In genomic region chr5:127416536-127416935, GRCm38 (mm10) we compare ENCODE assay signal across 12 mouse cellular contexts.
DNase-seq lines count a peak whose midpoint lies in the region; ATAC-seq and TF ChIP-seq lines count a peak whose summit lies in the region.
"Had no signal": no experiment of that assay in that cellular context is flagged by ENCODE, and none has a peak within 500 bp of the region (broad histone marks: within the 10 kb centered on the region; RNA-seq: fewer than 3 reads in every experiment).

No protein-coding gene starts in this region.

- H3K4me2 ChIP-seq in lung, embryonic 14.5 days: peak overlapping the region; percentile 37; the same call in 1 of the 2 replicates
- H3K4me2 ChIP-seq: hindbrain, embryonic 15.5 days; liver, embryonic 11.5 days had no signal

- H3K4me3 ChIP-seq in lung, embryonic 14.5 days (ENCODE audit: low read depth, low read length): no peak overlapping the region
- H3K4me3 ChIP-seq: heart, embryonic 10.5 days; hindbrain, embryonic 15.5 days; midbrain, embryonic 10.5 days had no signal

- peak; percentile 83 for ATAC-seq in lung, embryonic 14.5 days (ENCODE audit: insufficient read depth)

- H3K27ac ChIP-seq in lung, embryonic 14.5 days (ENCODE audit: low read depth): peak overlapping the region; percentile 66; the same call in 1 of the 2 replicates
- H3K27ac ChIP-seq: heart, embryonic 10.5 days; hindbrain, embryonic 15.5 days; kidney, postnatal 0 days; midbrain, embryonic 10.5 days had no signal

- no peak overlapping the region for H3K9ac ChIP-seq in lung, embryonic 14.5 days
- H3K9ac ChIP-seq: hindbrain, embryonic 15.5 days had no signal

- H3K36me3 ChIP-seq in lung, embryonic 14.5 days (ENCODE audit: insufficient read depth): no peaks in the 10 kb centered on the region
- H3K36me3 ChIP-seq: heart, embryonic 10.5 days; hindbrain, embryonic 15.5 days had no signal

- H3K9me3 ChIP-seq in lung, embryonic 14.5 days (ENCODE audit: low read depth, low read length): no peaks in the 10 kb centered on the region
- H3K9me3 ChIP-seq: heart, embryonic 10.5 days; hindbrain, embryonic 15.5 days had no signal

- 36% methylated on average over 7 of the region's 7 CpGs for WGBS in lung, embryonic 14.5 days

- no peaks in the 10 kb centered on the region for H3K27me3 ChIP-seq in lung, embryonic 14.5 days (ENCODE audit: insufficient read depth, low read length)
- H3K27me3 ChIP-seq: hindbrain, embryonic 15.5 days had no signal

- H3K4me1 ChIP-seq in lung, embryonic 14.5 days (ENCODE audit: insufficient read depth): 0 out of 2 replicates have a peak, but pooled peaks cover 3% of the 10 kb centered on the region
- H3K4me1 ChIP-seq: heart, embryonic 10.5 days; hindbrain, embryonic 15.5 days; midbrain, embryonic 10.5 days had no signal

- no peak for TF ChIP-seq CTCF in lung, embryonic 14.5 days (IDR thresholded peaks at IDR 0.05; ENCODE audit: low read depth)

- peak; percentile 92 for DNase-seq in lung, embryonic 14.5 days
- DNase-seq in lung, postnatal 14 days: no peak
- peak; percentile 79 for DNase-seq in cerebellum, adult 9-11 months
- DNase-seq in frontal cortex, postnatal 14 days (ENCODE audit: low spot score in 2 of 2): peak; percentile 7 to 9
- DNase-seq in right cerebral cortex, postnatal 36 days (ENCODE audit: low spot score in 2 of 2): peak; percentile 22 to 23
- DNase-seq in heart, adult 9 months (ENCODE audit: low spot score in 2 of 2): no peak
- no peak for DNase-seq in kidney, postnatal 36 days

Comparison
In these comparisons a context has a peak if more than half of its experiments do, and no peak if none do; other contexts are left out.
1. DNase-seq: peak in lung, embryonic 14.5 days (single experiment), cerebellum, adult 9-11 months (single experiment), frontal cortex, postnatal 14 days (2 of 2) and right cerebral cortex, postnatal 36 days (2 of 2); none in lung, postnatal 14 days (single experiment), heart, adult 9 months (0 of 2) and kidney, postnatal 36 days (0 of 2).